Mouse (Mus musculus) MEL (cell line): ENCODE data around the gene Gm11627. TPM values are rescaled to one million over a fixed set of nuclear protein-coding genes. Genes with fewer than 3 reads are reported as not detected.

ENCODE experiments used
- DNase-seq: peaks from one replicate; pipeline ENCODE4 v3.0.0; 2011; ENCODE audit warnings: low read depth, low spot score
- H3K27ac ChIP-seq: 2 replicates; pipeline ENCODE4 v1.5.1; 2012; ENCODE audit warnings: low read depth, mild to moderate bottlenecking, control low read depth, low read length, moderate library complexity; ENCODE audit not compliant: control insufficient read depth
- H3K27me3 ChIP-seq, 2 experiments: fragments of 150-350 bp in 1 of 2; sonication (generic) in 1 of 2; 2 replicates each; pipeline ENCODE4 v1.6.1; 2012; ENCODE audit warnings: low read length in 2 of 2, mild to moderate bottlenecking in 2 of 2, improper control_type of control experiment in 1 of 2, moderate library complexity in 1 of 2; ENCODE audit not compliant: insufficient read depth in 2 of 2, control insufficient read depth in 1 of 2
- H3K36me3 ChIP-seq, 2 experiments: 2 replicates each; pipeline ENCODE4 v1.6.1; 2012 to 2014; ENCODE audit warnings: low read length in 2 of 2, improper control_type of control experiment in 1 of 2, inconsistent platforms in 1 of 2, mild to moderate bottlenecking in 1 of 2; ENCODE audit not compliant: insufficient read depth in 2 of 2, control insufficient read depth in 1 of 2
- H3K4me1 ChIP-seq, 2 experiments: fragments of 150-350 bp in 1 of 2; sonication (generic) in 1 of 2; 2 replicates each; pipeline ENCODE4 v1.6.1; 2012; ENCODE audit warnings: low read length in 2 of 2, improper control_type of control experiment in 1 of 2, mild to moderate bottlenecking in 1 of 2; ENCODE audit not compliant: insufficient read depth in 2 of 2, control insufficient read depth in 1 of 2
- H3K4me3 ChIP-seq, 2 experiments: fragments of 150-350 bp in 1 of 2; sonication (generic) in 1 of 2; 2 replicates each; pipeline ENCODE4 v1.5.1; 2012; ENCODE audit warnings: low read depth in 2 of 2, low read length in 2 of 2, mild to moderate bottlenecking in 2 of 2, moderate library complexity in 2 of 2, control low read depth in 1 of 2, improper control_type of control experiment in 1 of 2; ENCODE audit not compliant: control insufficient read depth in 1 of 2, insufficient read depth in 1 of 2
- H3K79me2 ChIP-seq: 2 replicates; pipeline ENCODE4 v1.6.1; 2012; ENCODE audit warnings: mild to moderate bottlenecking, low read length, moderate library complexity; ENCODE audit not compliant: control insufficient read depth, poor library complexity, insufficient read depth
- H3K9ac ChIP-seq: 2 replicates; pipeline ENCODE4 v1.6.1; 2012; ENCODE audit warnings: low read depth, mild to moderate bottlenecking, control low read depth, low read length, moderate library complexity; ENCODE audit not compliant: control insufficient read depth, poor library complexity, severe bottlenecking
- H3K9me3 ChIP-seq: fragments of 150-350 bp; sonication (generic); replicated peaks from 2 replicates; pipeline ENCODE4 v1.6.1; 2012; ENCODE audit warnings: mild to moderate bottlenecking, low read length, improper control_type of control experiment, moderate library complexity; ENCODE audit not compliant: insufficient read depth
- CHD2 ChIP-seq: IDR thresholded peaks from 2 replicates; pipeline ENCODE4 v1.6.1; 2011; ENCODE audit warnings: low read length, improper control_type of control experiment
- ELF1 ChIP-seq: IDR thresholded peaks from 2 replicates; pipeline ENCODE4 v1.6.1; 2014; ENCODE audit warnings: low read depth, mild to moderate bottlenecking, inconsistent platforms, low read length, improper control_type of control experiment, moderate library complexity
- ETS1 ChIP-seq: IDR thresholded peaks from 2 replicates; pipeline ENCODE4 v1.6.1; 2012; ENCODE audit warnings: low read depth, mild to moderate bottlenecking, inconsistent platforms, low read length, improper control_type of control experiment, moderate library complexity
- GABPA ChIP-seq: IDR thresholded peaks from 2 replicates; pipeline ENCODE4 v1.6.1; 2012; ENCODE audit warnings: low read depth, mild to moderate bottlenecking, inconsistent platforms, low read length, improper control_type of control experiment, moderate library complexity
- GATA1 ChIP-seq: IDR thresholded peaks from 2 replicates; pipeline ENCODE4 v1.6.1; 2011; ENCODE audit warnings: low read depth, low read length, improper control_type of control experiment
- HCFC1 ChIP-seq: IDR thresholded peaks from 2 replicates; pipeline ENCODE4 v1.6.1; 2012; ENCODE audit warnings: low read depth, mild to moderate bottlenecking, inconsistent platforms, low read length, improper control_type of control experiment, moderate library complexity
- JUND ChIP-seq: IDR thresholded peaks from 2 replicates; pipeline ENCODE4 v1.6.1; 2011; ENCODE audit warnings: low read depth, mild to moderate bottlenecking, improper control_type of control experiment, low read length
- MAFK ChIP-seq: IDR thresholded peaks from 2 replicates; pipeline ENCODE4 v1.6.1; 2011; ENCODE audit warnings: low read depth, mild to moderate bottlenecking, low read length, improper control_type of control experiment, borderline replicate concordance
- MEF2A ChIP-seq: IDR thresholded peaks from 2 replicates; pipeline ENCODE4 v1.6.1; 2014; ENCODE audit warnings: low read depth, mild to moderate bottlenecking, inconsistent platforms, low read length, improper control_type of control experiment; ENCODE audit not compliant: poor library complexity, insufficient replicate concordance, severe bottlenecking; ENCODE audit errors: extremely low read depth
- MXI1 ChIP-seq: IDR thresholded peaks from 2 replicates; pipeline ENCODE4 v1.6.1; 2011; ENCODE audit warnings: mild to moderate bottlenecking, low read depth, low read length, improper control_type of control experiment
- MYB ChIP-seq: IDR thresholded peaks from 2 replicates; pipeline ENCODE4 v1.6.1; 2011; ENCODE audit warnings: mild to moderate bottlenecking, low read depth, low read length, improper control_type of control experiment
- MYC ChIP-seq: IDR thresholded peaks from 2 replicates; pipeline ENCODE4 v1.6.1; 2011; ENCODE audit warnings: low read depth, mild to moderate bottlenecking, low read length, improper control_type of control experiment, moderate library complexity
- NELFE ChIP-seq: IDR thresholded peaks from 2 replicates; pipeline ENCODE4 v1.6.1; 2011; ENCODE audit warnings: low read depth, low read length, improper control_type of control experiment
- POLR2AphosphoS2 ChIP-seq: IDR thresholded peaks from 2 replicates; pipeline ENCODE4 v1.6.1; 2011; ENCODE audit warnings: low read length, improper control_type of control experiment
- RAD21 ChIP-seq: IDR thresholded peaks from 2 replicates; pipeline ENCODE4 v1.6.1; 2011; ENCODE audit warnings: mild to moderate bottlenecking, low read depth, low read length, improper control_type of control experiment
- TAL1 ChIP-seq: IDR thresholded peaks from 2 replicates; pipeline ENCODE4 v1.6.1; 2012; ENCODE audit warnings: mild to moderate bottlenecking, inconsistent platforms, low read length, moderate library complexity, mixed read lengths
- TCF12 ChIP-seq: IDR thresholded peaks from 2 replicates; pipeline ENCODE4 v1.6.1; 2014; ENCODE audit warnings: low read depth, mild to moderate bottlenecking, inconsistent platforms, low read length, improper control_type of control experiment, moderate library complexity
- USF1 ChIP-seq: IDR thresholded peaks from 2 replicates; pipeline ENCODE4 v1.6.1; 2014; ENCODE audit warnings: low read depth, mild to moderate bottlenecking, inconsistent platforms, low read length, improper control_type of control experiment, moderate library complexity
- ZC3H11A ChIP-seq: IDR thresholded peaks from 2 replicates; pipeline ENCODE4 v1.6.1; 2012; ENCODE audit warnings: low read depth, mild to moderate bottlenecking, inconsistent platforms, low read length, improper control_type of control experiment
- ZMIZ1 ChIP-seq: IDR thresholded peaks from 2 replicates; pipeline ENCODE4 v1.6.1; 2012; ENCODE audit warnings: low read depth, mild to moderate bottlenecking, inconsistent platforms, low read length, improper control_type of control experiment, moderate library complexity
- ZNF384 ChIP-seq: IDR thresholded peaks from 2 replicates; pipeline ENCODE4 v1.6.1; 2012; ENCODE audit warnings: low read depth, mild to moderate bottlenecking, inconsistent platforms, low read length, improper control_type of control experiment
- polyA plus RNA-seq, 2 experiments: library from polyadenylated mRNA; stranded (reverse) in 1 of 2; unstranded in 1 of 2; fragments of >175 nt in 1 of 2; fragments of >200 nt in 1 of 2; gene quantifications; 2 replicates each; pipeline versions ENCODE4 v1.2.1 to v1.2.4; 2012; ENCODE audit warnings: low replicate concordance in 2 of 2, low read depth in 1 of 2; ENCODE audit not compliant: insufficient read length in 2 of 2, insufficient read depth in 1 of 2, missing spikeins in 1 of 2
- total RNA-seq: library from RNA; depleted of rRNA; stranded (reverse); fragments of 300-350 nt; gene quantifications from 2 replicates; pipeline ENCODE4 v1.2.3, GENCODE M21; 2012

Gm11627 gene
- total and polyA plus RNA-seq, 3 experiments, result 0.13 to 0.35 TPM; not detected in 1

GRCm38 (mm10) chr11:102609483-102609882 is 30.2 kb upstream of the Gm11627 start:
- no peaks in the 10 kb centered on the region for H3K79me2 ChIP-seq
- peaks cover 10 to 14% of the 10 kb centered on the region in 2 experiments for H3K27me3 ChIP-seq
- H3K36me3 ChIP-seq, result no peaks in the 10 kb centered on the region
- no peak overlapping the region for H3K27ac ChIP-seq
- H3K4me3 ChIP-seq, result no peak overlapping the region
- H3K4me1 ChIP-seq, result no peaks in the 10 kb centered on the region
- H3K9me3 ChIP-seq, result no peaks in the 10 kb centered on the region
- no peak for DNase-seq
- TF ChIP-seq TCF12 (no peak), HCFC1 (no peak), MAFK (no peak), MYB (no peak), CHD2 (no peak), USF1 (no peak), MEF2A (no peak)
- no peak overlapping the region for H3K9ac ChIP-seq

- TF ChIP-seq ZC3H11A, result no peak
- TF ChIP-seq GABPA, result no peak
- TF ChIP-seq ETS1, result no peak
- no peak for TF ChIP-seq NELFE
- no peak for TF ChIP-seq MAFK
- TF ChIP-seq GATA1, result no peak
- TF ChIP-seq ELF1, result no peak
- TF ChIP-seq MYC, result no peak
- no peak for TF ChIP-seq ZMIZ1
- no peak for TF ChIP-seq TCF12
- TF ChIP-seq MXI1, result no peak
- no peak for TF ChIP-seq RAD21
- no peak for TF ChIP-seq POLR2AphosphoS2
- no peak for TF ChIP-seq ZNF384
- no peak for TF ChIP-seq JUND
- no peak for TF ChIP-seq TAL1
- Histone ChIP-seq H3K79me2 (no peaks in the 10 kb centered on the region), H3K27me3 (peaks cover 3 to 11% of the 10 kb centered on the region in 2 experiments), H3K4me1 (no peaks in the 10 kb centered on the region), H3K9me3 (no peaks in the 10 kb centered on the region), H3K9ac (no peak overlapping the region), H3K27ac (no peak overlapping the region), H3K36me3 (no peaks in the 10 kb centered on the region), H3K4me3 (no peak overlapping the region)
- no peak for DNase-seq
Observed at GRCm38 (mm10) chr11:102608691-102609090, 29.4 kb upstream of the Gm11627 start.
